Mouse (Mus musculus) cerebellum, postnatal 4 days (tissue): ENCODE measurements around the gene Rcn1.

Source experiments
- DNase-seq, 2 experiments: peaks; one replicate each; pipeline ENCODE4 v3.0.0; 2022; ENCODE audit warnings: low spot score in 2 of 2, mixed read lengths in 1 of 2

Rcn1 gene

GRCm38 (mm10) chr2:105399085-105399891 is at the start of gene Rcn1:
Rcn1 (minus strand) TSS chr2:105399319.
- DNase-seq, result peak; percentile 43 to 65

- DNase-seq, result peak in 1 of 2 experiments; percentile 15
Measured at GRCm38 (mm10) chr2:105444072-105444471, 45.0 kb upstream of the Rcn1 start.

- DNase-seq, result no peak
Measured at GRCm38 (mm10) chr2:105439022-105439421, 39.9 kb upstream of the Rcn1 start.

GRCm38 (mm10) chr2:105438525-105438924 is 39.4 kb upstream of the Rcn1 start:
- no peak for DNase-seq

- no peak for DNase-seq
Measured at GRCm38 (mm10) chr2:105432927-105433326, 33.8 kb upstream of the Rcn1 start.

GRCm38 (mm10) chr2:105430373-105430772 is 31.3 kb upstream of the Rcn1 start:
- no peak for DNase-seq

GRCm38 (mm10) chr2:105429899-105430298 is 30.8 kb upstream of the Rcn1 start:
- no peak for DNase-seq

GRCm38 (mm10) chr2:105428467-105428866 is 29.3 kb upstream of the Rcn1 start:
- no peak for DNase-seq

- DNase-seq, result peak; percentile 60 to 76
Measured at GRCm38 (mm10) chr2:105428029-105428428, 28.9 kb upstream of the Rcn1 start.

GRCm38 (mm10) chr2:105427447-105427846 is 28.3 kb upstream of the Rcn1 start:
- DNase-seq, result no peak

GRCm38 (mm10) chr2:105418629-105419227 is 19.6 kb upstream of the Rcn1 start:
- no peak for DNase-seq

GRCm38 (mm10) chr2:105417663-105418062 is 18.5 kb upstream of the Rcn1 start:
- DNase-seq, result no peak

- peak in 1 of 2 experiments; percentile 42 for DNase-seq
Measured at GRCm38 (mm10) chr2:105416660-105417348, 17.7 kb upstream of the Rcn1 start.

GRCm38 (mm10) chr2:105416046-105416659 is 17.0 kb upstream of the Rcn1 start:
- DNase-seq, result no peak

GRCm38 (mm10) chr2:105414309-105414708 is 15.2 kb upstream of the Rcn1 start:
- DNase-seq, result no peak

- no peak for DNase-seq
Measured at GRCm38 (mm10) chr2:105409253-105409652, 10.1 kb upstream of the Rcn1 start.

- DNase-seq, result peak in 1 of 2 experiments; percentile 35
Measured at GRCm38 (mm10) chr2:105408511-105408910, 9.4 kb upstream of the Rcn1 start.

- DNase-seq, result no peak
Measured at GRCm38 (mm10) chr2:105402180-105402579, 3.1 kb upstream of the Rcn1 start.

GRCm38 (mm10) chr2:105400558-105400957 is 1.4 kb upstream of the Rcn1 start:
- no peak for DNase-seq

GRCm38 (mm10) chr2:105398636-105399084 is 459 bp downstream of the Rcn1 start:
- peak in 1 of 2 experiments; percentile 29 for DNase-seq

- DNase-seq, result no peak
Measured at GRCm38 (mm10) chr2:105397446-105398211, 1.5 kb downstream of the Rcn1 start.
